Comparison of ENCODE assay signal across 9 mouse cellular contexts in genomic region chrX:157817571-157818206, GRCm38 (mm10). TPM values are rescaled to one million over a fixed set of nuclear protein-coding genes. Genes with fewer than 3 reads are reported as not detected.
DNase-seq lines count a peak whose midpoint lies in the region; ATAC-seq and TF ChIP-seq lines count a peak whose summit lies in the region.
"Had no signal": no experiment of that assay in that cellular context is flagged by ENCODE, and none has a peak within 500 bp of the region (broad histone marks: within the 10 kb centered on the region; RNA-seq: fewer than 3 reads in every experiment).

No protein-coding gene starts in this region.

- ATAC-seq in hindbrain, postnatal 0 days: peak; percentile 75

- no peak overlapping the region for H3K27ac ChIP-seq in hindbrain, postnatal 0 days

- no peaks in the 10 kb centered on the region for H3K4me1 ChIP-seq in hindbrain, postnatal 0 days (ENCODE audit: insufficient read depth, low read length)

- H3K4me3 ChIP-seq in hindbrain, postnatal 0 days (ENCODE audit: low read length): peak overlapping the region; percentile 17
- H3K4me3 ChIP-seq: erythroblast, embryonic 14.5 days had no signal

- no peak overlapping the region; the same call in 1 of the 2 replicates for H3K9ac ChIP-seq in hindbrain, postnatal 0 days (replicated peaks; ENCODE audit: low read length)

- no peaks in the 10 kb centered on the region for H3K27me3 ChIP-seq in hindbrain, postnatal 0 days (ENCODE audit: insufficient read depth, low read length)

- WGBS in hindbrain, postnatal 0 days: 31% methylated on average over 31 of the region's 31 CpGs

- H3K4me2 ChIP-seq in hindbrain, postnatal 0 days (ENCODE audit: low read depth, low read length): peak overlapping the region; percentile 50

- TF ChIP-seq CTCF in hindbrain, postnatal 0 days (IDR thresholded peaks at IDR 0.05; ENCODE audit: low read depth): no peak

- DNase-seq in adrenal gland, postnatal 14 days: peak; percentile 28
- no peak for DNase-seq in adrenal gland, adult 8-10 months
- peak; percentile 69 for DNase-seq in cerebellum, adult 9-11 months
- DNase-seq in gastrocnemius, postnatal 10 days: peak; percentile 34
- peak; percentile 24 for DNase-seq in hindbrain, postnatal 0 days (ENCODE audit: low spot score)
- DNase-seq in neural tube, embryonic 10.5 days (ENCODE audit: extremely low spot score, low spot score): peak; percentile 59
- no peak for DNase-seq in layer of hippocampus, postnatal 14 days (ENCODE audit: low spot score in 2 of 2)
- DNase-seq in spleen, postnatal 36 days (ENCODE audit: low spot score in 2 of 2): no peak

- H3K9me3 ChIP-seq in hindbrain, postnatal 0 days (ENCODE audit: low read length): no peaks in the 10 kb centered on the region

- no peaks in the 10 kb centered on the region for H3K36me3 ChIP-seq in hindbrain, postnatal 0 days (ENCODE audit: insufficient read depth, low read length)

RNA-seq across cellular contexts. Expression of gene Klhl34, which starts 0.5 kb away (rescaled TPM):
- total RNA-seq in adrenal gland, postnatal 14 days (2021): not detected in 2 replicates
- total RNA-seq in adrenal gland, adult 8-10 months (2022): under 1 TPM in 1 of 4 experiments, not detected in 3; 0.13 TPM
- 1 to 10 TPM; 4.5 to 5.9 TPM for total RNA-seq in gastrocnemius, postnatal 10 days (2021)
- total RNA-seq in hindbrain, postnatal 0 days (2014; rRNA removed): 0.07 TPM in 1 of 2 replicates, not detected in the other
- 0.73 and 1.4 TPM in 2 replicates for polyA plus RNA-seq in hindbrain, postnatal 0 days (2015; fragmentation: Nextera tagmentation; extraction: Ambion mirVana)
- total RNA-seq in layer of hippocampus, postnatal 14 days (2021): under 1 TPM; 0.16 to 0.26 TPM
- polyA plus RNA-seq: erythroblast, embryonic 14.5 days had no signal

Comparison
In these comparisons a context has a peak if more than half of its experiments do, and no peak if none do; other contexts are left out.
1. DNase-seq: peak in adrenal gland, postnatal 14 days (single experiment), cerebellum, adult 9-11 months (single experiment), gastrocnemius, postnatal 10 days (single experiment), hindbrain, postnatal 0 days (single experiment) and neural tube, embryonic 10.5 days (single experiment); none in adrenal gland, adult 8-10 months (single experiment), layer of hippocampus, postnatal 14 days (0 of 2) and spleen, postnatal 36 days (0 of 2).